Mouse (Mus musculus) stomach, embryonic 16.5 days (tissue): ENCODE measurements at regions not wholly inside any gene's neighbourhood (a gene's known extent, or its start where the extent isn't known, plus 50 kb on each side); places are given as distances from the start of the nearest gene placed in this dataset.
A peak's percentile ranks its signal among the peaks of the same experiment; 100 is the strongest.

Experiments
- ATAC-seq: fragments of 200-750 bp; cut with Nextera tagmentation; 2 replicates; pipeline ENCODE4 v1.8.0; 2017; ENCODE audit warnings: moderate number of reproducible peaks, moderate TSS enrichment; ENCODE audit not compliant: insufficient read depth, low FRiP score
- H3K27ac ChIP-seq: fragments of 300-500 bp; sonication (generic); 2 replicates; pipeline ENCODE4 v1.5.1; 2014; ENCODE audit warnings: low read length
- H3K27me3 ChIP-seq: fragments of 300-500 bp; sonication (generic); 2 replicates; pipeline ENCODE4 v1.6.1; 2014; ENCODE audit warnings: low read length, control low read depth, mixed read lengths; ENCODE audit not compliant: control insufficient read depth, insufficient read depth
- H3K36me3 ChIP-seq: fragments of 300-500 bp; sonication (generic); 2 replicates; pipeline ENCODE4 v1.6.1; 2014; ENCODE audit warnings: low read length; ENCODE audit not compliant: control insufficient read depth, insufficient read depth
- H3K4me1 ChIP-seq: fragments of 300-500 bp; sonication (generic); 2 replicates; pipeline ENCODE4 v1.6.1; 2014; ENCODE audit warnings: low read length, control low read depth, mixed read lengths; ENCODE audit not compliant: control insufficient read depth, insufficient read depth
- H3K4me2 ChIP-seq: fragments of 300-500 bp; sonication (generic); 2 replicates; pipeline ENCODE4 v1.6.1; 2014; ENCODE audit warnings: low read depth, low read length, mixed read lengths
- H3K4me3 ChIP-seq: fragments of 300-500 bp; sonication (generic); replicated peaks from 2 replicates; pipeline ENCODE4 v1.5.1; 2014; ENCODE audit warnings: mild to moderate bottlenecking, low read length
- H3K9ac ChIP-seq: fragments of 300-500 bp; sonication (generic); 2 replicates; pipeline ENCODE4 v1.6.1; 2014; ENCODE audit warnings: low read length
- H3K9me3 ChIP-seq: fragments of 300-500 bp; sonication (generic); replicated peaks from 2 replicates; pipeline ENCODE4 v1.6.1; 2016; ENCODE audit warnings: low read length, control low read depth; ENCODE audit not compliant: control insufficient read depth
- WGBS: fragments of 180-500 bp; shearing (Covaris S2); extraction: QIAGEN DNeasy Blood & Tissue Kit; methylation state at CpG from one replicate; pipeline ENCODE4 v1.1.7; 2014; 5-methylcytosine and 5-hydroxymethylcytosine counted together

DNA sequence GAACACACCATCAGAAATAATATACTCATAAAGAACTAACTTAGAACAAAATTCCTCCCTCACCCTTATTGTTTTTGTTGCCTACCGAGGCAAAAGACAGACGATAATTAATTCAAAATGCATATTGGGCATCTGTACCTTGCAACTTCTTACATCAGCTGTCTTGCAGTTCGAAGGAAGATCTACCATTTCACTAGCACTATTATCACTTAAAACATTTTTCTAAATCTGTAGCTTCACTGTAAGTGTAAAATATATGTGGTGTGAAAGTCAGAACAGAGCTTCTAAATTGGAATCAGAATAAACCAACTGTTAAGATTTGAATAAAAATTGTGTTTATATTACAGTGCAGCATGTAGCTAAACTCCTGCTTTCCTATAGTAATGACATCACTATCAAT, 562.4 kb upstream of the Atp10a start:
- no peak overlapping the region for H3K4me2 ChIP-seq
- 80% methylated on average over 3 of the region's 3 CpGs for WGBS
- no peak overlapping the region for H3K4me3 ChIP-seq
- H3K27ac ChIP-seq = no peak overlapping the region
- no peaks in the 10 kb centered on the region for H3K9me3 ChIP-seq
- no peak for ATAC-seq
- H3K9ac ChIP-seq = no peak overlapping the region
- no peaks in the 10 kb centered on the region for H3K36me3 ChIP-seq
- no peaks in the 10 kb centered on the region for H3K27me3 ChIP-seq
- H3K4me1 ChIP-seq = no peaks in the 10 kb centered on the region

DNA sequence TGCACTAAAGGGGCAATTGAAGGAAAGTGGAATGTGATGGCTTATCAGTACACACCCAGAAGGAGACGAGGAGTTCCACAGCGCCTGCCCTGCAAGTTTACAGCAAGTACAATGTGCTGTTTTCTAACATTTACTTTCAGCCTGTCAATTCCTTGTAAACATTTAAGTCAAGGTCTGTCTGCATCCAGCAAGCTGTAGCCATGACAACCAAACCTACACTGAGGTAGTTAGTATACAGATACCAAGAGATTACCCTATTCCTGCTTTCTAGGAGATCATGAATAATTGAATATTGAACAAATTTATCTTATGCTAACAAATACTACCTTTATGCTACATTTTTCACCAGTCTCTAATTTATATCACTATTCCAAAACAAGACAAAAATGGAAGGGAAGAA, 569.0 kb upstream of the Gabra5 start:
- no peaks in the 10 kb centered on the region for H3K9me3 ChIP-seq
- no peak for ATAC-seq
- H3K4me3 ChIP-seq = no peak overlapping the region
- no peak overlapping the region for H3K27ac ChIP-seq
- H3K36me3 ChIP-seq = no peaks in the 10 kb centered on the region
- no peak overlapping the region for H3K4me2 ChIP-seq
- no peaks in the 10 kb centered on the region for H3K27me3 ChIP-seq
- no peaks in the 10 kb centered on the region for H3K4me1 ChIP-seq
- no peak overlapping the region for H3K9ac ChIP-seq
- 24% methylated on average over 2 of the region's 2 CpGs for WGBS

DNA sequence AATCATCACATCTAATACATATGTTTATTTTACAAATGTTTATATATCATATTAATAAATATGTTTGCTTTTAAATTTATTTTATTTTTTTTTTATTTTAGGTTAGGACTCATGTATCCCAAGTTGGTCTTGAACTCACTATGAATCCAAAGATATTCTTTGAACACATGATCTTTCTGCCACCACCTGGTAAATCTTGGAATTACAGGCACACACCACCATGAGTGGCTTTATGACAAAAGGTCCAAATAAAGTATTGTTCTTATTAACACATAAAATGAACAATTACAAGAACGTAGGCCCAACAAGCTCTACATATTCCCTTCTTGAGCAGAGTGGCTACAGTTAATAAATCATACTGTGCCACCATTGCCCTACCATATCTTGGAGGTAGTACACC, 523.1 kb upstream of the Gabra5 start:
- Histone ChIP-seq H3K4me1 (no peaks in the 10 kb centered on the region), H3K9ac (no peak overlapping the region), H3K4me2 (no peak overlapping the region), H3K27ac (no peak overlapping the region), H3K36me3 (no peaks in the 10 kb centered on the region), H3K27me3 (no peaks in the 10 kb centered on the region), H3K4me3 (no peak overlapping the region), H3K9me3 (no peaks in the 10 kb centered on the region)
- no peak for ATAC-seq
- WGBS = 78% methylated on average over 1 of the region's 1 CpGs

DNA sequence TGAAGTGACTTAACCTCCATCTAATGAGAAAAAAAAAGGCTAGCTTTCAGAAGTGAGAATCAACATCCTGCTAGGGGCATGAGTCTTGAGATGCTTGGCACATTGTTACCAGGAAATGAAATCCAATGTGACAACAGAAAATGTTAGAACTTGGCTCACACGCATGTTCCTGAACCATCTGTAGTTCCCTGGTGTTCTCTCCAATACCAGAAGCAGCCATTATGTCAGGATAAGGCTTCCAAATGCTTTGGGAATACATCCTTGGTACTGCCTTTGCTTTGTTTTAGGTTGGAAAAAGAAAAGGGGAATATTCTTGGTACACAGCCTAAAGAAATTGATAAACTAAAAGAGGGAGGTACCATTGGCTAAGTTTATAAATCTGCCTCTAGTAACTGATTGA, 522.3 kb upstream of the Gabra5 start:
- no peak for ATAC-seq
- H3K36me3 ChIP-seq = no peaks in the 10 kb centered on the region
- no peak overlapping the region for H3K4me2 ChIP-seq
- H3K9ac ChIP-seq = no peak overlapping the region
- no peak overlapping the region for H3K27ac ChIP-seq
- 97% methylated on average over 1 of the region's 1 CpGs for WGBS
- H3K4me3 ChIP-seq = no peak overlapping the region
- no peaks in the 10 kb centered on the region for H3K27me3 ChIP-seq
- no peaks in the 10 kb centered on the region for H3K4me1 ChIP-seq
- H3K9me3 ChIP-seq = no peaks in the 10 kb centered on the region

DNA sequence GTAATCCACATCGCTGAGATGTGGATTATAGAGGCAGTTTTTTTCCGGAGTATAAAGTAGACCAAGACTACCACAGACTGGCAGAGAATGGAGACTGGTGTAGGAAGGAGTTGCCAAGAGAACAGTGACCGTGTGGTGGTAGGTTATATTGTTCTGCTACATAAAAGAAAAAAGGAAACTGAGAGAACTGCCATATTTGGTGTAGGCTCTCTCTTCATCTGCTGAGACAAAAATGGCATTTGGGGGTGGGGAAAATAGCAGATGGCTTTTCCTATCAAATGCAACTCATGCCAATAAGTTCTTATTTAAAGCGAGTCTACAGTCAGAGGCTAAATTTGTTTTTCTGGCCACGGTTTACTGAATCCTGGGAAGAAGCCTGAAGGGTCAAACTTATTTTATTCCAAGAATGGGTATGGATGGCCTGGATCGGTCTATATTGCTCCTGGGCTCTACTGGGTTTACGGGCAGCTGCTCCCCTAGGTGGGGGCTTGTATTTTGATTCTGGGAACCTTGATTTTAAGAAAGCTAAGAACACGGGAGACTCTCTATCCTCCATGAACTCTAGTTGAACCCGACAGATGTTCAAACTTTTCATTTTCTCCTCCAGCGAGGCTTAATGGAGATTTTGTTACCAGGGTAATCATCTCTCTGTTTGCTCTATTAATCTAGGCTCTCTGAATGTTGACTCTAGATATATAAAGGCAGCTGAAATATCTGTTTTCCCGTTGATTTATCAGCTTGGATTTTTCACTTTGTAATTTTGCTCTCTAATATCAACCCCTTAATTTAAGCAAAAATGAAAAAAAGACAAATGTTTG, 482.8 kb upstream of the Gabra5 start:
- 39% methylated on average over 11 of the region's 11 CpGs for WGBS
- ATAC-seq = peak; percentile 47; the same call in 1 of the 2 replicates

DNA sequence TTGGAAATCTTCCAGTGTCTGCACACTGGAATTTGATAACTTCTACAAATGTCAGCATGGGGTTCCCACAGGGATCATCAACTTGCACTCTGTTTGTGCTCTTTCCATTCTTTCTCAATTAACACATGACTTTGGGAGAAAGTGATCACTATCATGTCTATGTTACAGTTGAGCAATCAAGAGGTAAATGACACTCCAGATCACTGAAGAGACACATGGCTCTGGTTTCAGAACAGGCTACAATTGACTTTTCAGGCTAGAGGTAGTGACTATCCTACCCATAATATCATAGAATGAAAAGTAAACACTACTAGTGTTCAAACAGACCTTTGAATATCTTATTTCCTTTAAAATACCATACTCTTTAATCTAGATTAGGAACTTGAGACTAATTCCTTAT, 473.3 kb upstream of the Gabra5 start:
- H3K4me1 ChIP-seq = no peaks in the 10 kb centered on the region
- no peaks in the 10 kb centered on the region for H3K36me3 ChIP-seq
- H3K27me3 ChIP-seq = no peaks in the 10 kb centered on the region
- H3K4me3 ChIP-seq = no peak overlapping the region
- no peak overlapping the region for H3K27ac ChIP-seq
- ATAC-seq = no peak
- no peak overlapping the region for H3K4me2 ChIP-seq
- H3K9me3 ChIP-seq = no peaks in the 10 kb centered on the region
- no peak overlapping the region for H3K9ac ChIP-seq

More for the DNA sequence above, 482.8 kb upstream of the Gabra5 start:
- peak overlapping the region; percentile 19; the same call in 1 of the 2 replicates for H3K4me2 ChIP-seq
- H3K9ac ChIP-seq = no peak overlapping the region
- H3K36me3 ChIP-seq = no peaks in the 10 kb centered on the region
- H3K4me3 ChIP-seq = no peak overlapping the region
- H3K27ac ChIP-seq = no peak overlapping the region; the same call in 1 of the 2 replicates
- H3K9me3 ChIP-seq = no peaks in the 10 kb centered on the region
- peaks cover 7% of the 10 kb centered on the region; the same call in 1 of the 2 replicates for H3K4me1 ChIP-seq
- no peaks in the 10 kb centered on the region for H3K27me3 ChIP-seq

DNA sequence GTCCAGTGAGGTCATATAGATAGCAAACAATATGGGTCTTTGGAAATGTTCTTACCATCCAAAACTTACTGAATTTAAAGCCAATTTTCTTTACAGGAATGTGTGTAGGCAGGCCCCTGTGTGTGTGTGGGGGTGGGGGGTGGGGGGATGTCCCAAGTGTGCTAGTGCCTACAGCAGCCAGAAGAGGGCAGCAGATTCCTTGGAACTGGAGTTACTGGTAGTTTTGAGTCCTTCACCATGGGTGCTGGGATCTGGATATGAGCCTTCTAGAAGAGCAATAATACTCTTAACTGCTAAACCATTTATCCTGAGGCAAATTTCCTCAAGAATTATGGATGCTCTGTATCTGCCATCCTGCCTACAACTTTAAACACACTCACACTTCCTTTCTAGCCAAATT, 456.4 kb upstream of the Gabra5 start:
- Histone ChIP-seq H3K4me1 (no peaks in the 10 kb centered on the region), H3K9me3 (no peaks in the 10 kb centered on the region), H3K36me3 (no peaks in the 10 kb centered on the region), H3K9ac (no peak overlapping the region), H3K4me2 (no peak overlapping the region), H3K4me3 (no peak overlapping the region), H3K27me3 (no peaks in the 10 kb centered on the region), H3K27ac (no peak overlapping the region)
- no peak for ATAC-seq

DNA sequence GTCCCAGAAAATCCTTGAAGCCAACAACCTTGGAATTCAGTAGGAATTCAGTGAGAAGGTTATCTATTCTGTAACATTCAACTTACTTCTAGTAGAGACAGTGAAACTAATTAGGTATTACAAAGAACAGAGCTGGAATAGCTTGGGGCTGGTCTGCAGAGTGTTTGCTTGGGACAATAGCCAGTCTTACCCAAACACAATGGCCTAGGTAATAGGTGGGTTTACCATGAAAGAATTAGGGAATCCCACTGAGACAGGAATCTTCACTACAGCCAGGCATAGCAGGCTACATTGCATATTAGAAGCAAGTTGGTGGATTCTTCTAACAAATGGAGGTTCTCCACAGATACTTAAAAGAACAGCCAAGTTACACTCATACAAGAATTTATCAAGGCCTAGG, 449.0 kb upstream of the Gabra5 start:
- no peaks in the 10 kb centered on the region for H3K27me3 ChIP-seq
- H3K36me3 ChIP-seq = no peaks in the 10 kb centered on the region
- no peak overlapping the region for H3K4me2 ChIP-seq
- H3K4me1 ChIP-seq = no peaks in the 10 kb centered on the region
- no peak overlapping the region for H3K27ac ChIP-seq
- H3K9ac ChIP-seq = no peak overlapping the region
- H3K9me3 ChIP-seq = no peaks in the 10 kb centered on the region
- no peak overlapping the region for H3K4me3 ChIP-seq
- ATAC-seq = no peak
